Mouse (Mus musculus) urinary bladder, postnatal 36 days (tissue): ENCODE measurements around the gene Ttyh2.

ENCODE experiments used
- DNase-seq, 2 experiments: peaks; one replicate each; pipeline ENCODE4 v3.0.0; 2022; ENCODE audit warnings: low spot score in 2 of 2, mixed read lengths in 1 of 2

The Ttyh2 gene

GRCm38 (mm10) chr11:114704071-114704913, 29.1 kb downstream of the Ttyh2 start:
- DNase-seq = no peak

GRCm38 (mm10) chr11:114706358-114706757, 31.1 kb downstream of the Ttyh2 start:
- no peak for DNase-seq

GRCm38 (mm10) chr11:114711393-114711792, 36.2 kb downstream of the Ttyh2 start:
- DNase-seq = no peak

GRCm38 (mm10) chr11:114711861-114712260, 36.6 kb downstream of the Ttyh2 start:
- no peak for DNase-seq

- no peak for DNase-seq
Observed at GRCm38 (mm10) chr11:114714526-114714925, 39.3 kb downstream of the Ttyh2 start.

- DNase-seq = peak in 1 of 2 experiments; percentile 12
Observed at GRCm38 (mm10) chr11:114715531-114715930, 40.3 kb downstream of the Ttyh2 start.

- DNase-seq = no peak
Observed at GRCm38 (mm10) chr11:114720535-114720934, 45.3 kb downstream of the Ttyh2 start.

GRCm38 (mm10) chr11:114722438-114722837, 47.2 kb downstream of the Ttyh2 start:
- DNase-seq = no peak

- no peak for DNase-seq
Observed at GRCm38 (mm10) chr11:114723030-114723429, 47.8 kb downstream of the Ttyh2 start.

- DNase-seq = peak; percentile 46 to 68
Observed at GRCm38 (mm10) chr11:114724787-114725590, 49.8 kb downstream of the Ttyh2 start.

GRCm38 (mm10) chr11:114726965-114727825, 52.0 kb downstream of the Ttyh2 start, which contains the start of gene Dnaic2:
TSS of gene Dnaic2 (plus strand) at chr11:114727408.
- DNase-seq = peak; percentile 36 to 60

- DNase-seq = no peak
Observed at GRCm38 (mm10) chr11:114727826-114728186, 52.6 kb downstream of the Ttyh2 start.

- no peak for DNase-seq
Observed at GRCm38 (mm10) chr11:114728333-114728732, 53.1 kb downstream of the Ttyh2 start.

- DNase-seq = no peak
Observed at GRCm38 (mm10) chr11:114729832-114730363, 54.7 kb downstream of the Ttyh2 start.

- no peak for DNase-seq
Observed at GRCm38 (mm10) chr11:114731711-114732110, 56.5 kb downstream of the Ttyh2 start.

GRCm38 (mm10) chr11:114732890-114733289, 57.7 kb downstream of the Ttyh2 start:
- DNase-seq = no peak

- DNase-seq = no peak
Observed at GRCm38 (mm10) chr11:114736111-114736510, 60.9 kb downstream of the Ttyh2 start.

- DNase-seq = peak in 1 of 2 experiments; percentile 21
Observed at GRCm38 (mm10) chr11:114736913-114737624, 61.8 kb downstream of the Ttyh2 start.

- no peak for DNase-seq
Observed at GRCm38 (mm10) chr11:114740598-114740997, 65.4 kb downstream of the Ttyh2 start.

GRCm38 (mm10) chr11:114741451-114741850, 66.2 kb downstream of the Ttyh2 start:
- DNase-seq = no peak

GRCm38 (mm10) chr11:114745134-114745533, 69.9 kb downstream of the Ttyh2 start:
- peak; percentile 89 to 90 for DNase-seq
